Mouse (Mus musculus): ENCODE measurements around the gene Ptgdr2. TPM values are rescaled to one million over a fixed set of nuclear protein-coding genes. Genes with fewer than 3 reads are reported as not detected.
A peak's percentile ranks its signal among the peaks of the same experiment; 100 is the strongest.

Gene Ptgdr2
- polyA plus RNA-seq (2014; fragmentation: Nextera tagmentation; extraction: Ambion mirVana), result 0.10 and 0.11 TPM in 2 replicates

- Histone ChIP-seq H3K4me2 (ENCODE audit: low read depth, low read length) (no peak within 1 kb of the TSS), H3K36me3 (ENCODE audit: control insufficient read depth, insufficient read depth, low read length) (peaks cover 2% of the 10 kb centered on the region; the same call in 1 of the 2 replicates), H3K9me3 (ENCODE audit: control insufficient read depth, low read length) (no peaks in the 10 kb centered on the region), H3K27me3 (ENCODE audit: control insufficient read depth, insufficient read depth, low read length) (no peaks in the 10 kb centered on the region), H3K4me3 (ENCODE audit: low read depth, low read length) (no peak within 1 kb of the TSS), H3K27ac (ENCODE audit: low read depth, low read length) (no peak within 1 kb of the TSS), H3K4me1 (ENCODE audit: control insufficient read depth, insufficient read depth, low read length) (peaks cover 9% of the 10 kb centered on the region), H3K9ac (replicated peaks; ENCODE audit: low read depth, low read length) (no peak within 1 kb of the TSS)
- WGBS, result 56% methylated on average over 5 of the region's 5 CpGs
- no peak for ATAC-seq (ENCODE audit: low read depth)
Measured at GRCm38 (mm10) chr19:10937110-10937563, at the start of gene Ptgdr2. TSS of gene Ptgdr2 (plus strand) at chr19:10937160.

- H3K9me3 ChIP-seq (ENCODE audit: control insufficient read depth, low read length), result no peaks in the 10 kb centered on the region
- no peak overlapping the region for H3K9ac ChIP-seq (replicated peaks; ENCODE audit: low read depth, low read length)
- WGBS, result 96% methylated on average over 3 of the region's 3 CpGs
- H3K4me2 ChIP-seq (ENCODE audit: low read depth, low read length), result no peak overlapping the region
- H3K4me1 ChIP-seq (ENCODE audit: control insufficient read depth, insufficient read depth, low read length), result peaks cover 11% of the 10 kb centered on the region
- no peak for ATAC-seq (ENCODE audit: low read depth)
- H3K27ac ChIP-seq (ENCODE audit: low read depth, low read length), result no peak overlapping the region
- no peak overlapping the region for H3K4me3 ChIP-seq (ENCODE audit: low read depth, low read length)
- H3K27me3 ChIP-seq (ENCODE audit: control insufficient read depth, insufficient read depth, low read length), result no peaks in the 10 kb centered on the region
- H3K36me3 ChIP-seq (ENCODE audit: control insufficient read depth, insufficient read depth, low read length), result no peaks in the 10 kb centered on the region
Measured at GRCm38 (mm10) chr19:10892201-10892600, 44.8 kb upstream of the Ptgdr2 start.

DNA sequence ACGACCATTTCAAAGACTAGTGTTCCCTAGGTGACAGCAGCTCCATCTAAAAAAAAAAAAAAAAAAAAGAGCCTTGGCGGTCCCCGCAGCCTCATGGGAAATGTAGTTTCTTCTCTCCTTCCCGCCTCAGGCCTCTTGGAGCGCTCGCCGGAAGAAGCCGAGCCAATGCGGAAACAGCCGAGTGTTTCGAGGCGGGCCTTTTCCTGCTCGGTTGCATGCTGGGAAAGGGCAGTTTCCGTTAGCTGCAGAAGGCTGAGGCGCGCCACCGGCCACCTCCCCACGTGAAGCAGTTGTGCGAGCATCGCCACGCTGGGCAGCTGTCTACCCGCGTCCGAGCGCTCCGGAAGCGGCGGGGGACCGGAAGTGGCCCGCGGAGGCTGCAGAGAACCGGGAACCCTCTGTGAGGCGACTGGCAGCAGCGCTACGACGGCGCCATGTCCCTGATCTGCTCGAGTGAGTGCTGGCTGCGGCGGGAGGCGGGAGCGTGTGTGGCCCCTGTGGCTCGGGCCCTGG is 41.9 kb upstream of the Ptgdr2 start, which contains the start of gene Prpf19:
Gene Prpf19, plus strand, starts transcription at position 216 of the 513 bp plus-strand sequence.
- H3K9me3 ChIP-seq (ENCODE audit: control insufficient read depth, low read length), result no peaks in the 10 kb centered on the region
- H3K4me2 ChIP-seq (ENCODE audit: low read depth, low read length), result peak within 1 kb of the TSS; percentile 70
- no peaks in the 10 kb centered on the region for H3K27me3 ChIP-seq (ENCODE audit: control insufficient read depth, insufficient read depth, low read length)
- peak within 1 kb of the TSS; percentile 83 for H3K9ac ChIP-seq (replicated peaks; ENCODE audit: low read depth, low read length)
- under 1% methylated on average over 43 of the region's 43 CpGs for WGBS
- ATAC-seq (ENCODE audit: low read depth), result peak; percentile 96
- H3K27ac ChIP-seq (ENCODE audit: low read depth, low read length), result peak within 1 kb of the TSS; percentile 85
- peaks cover 13% of the 10 kb centered on the region; the same call in 1 of the 2 replicates for H3K36me3 ChIP-seq (ENCODE audit: control insufficient read depth, insufficient read depth, low read length)
- peaks cover 11% of the 10 kb centered on the region for H3K4me1 ChIP-seq (ENCODE audit: control insufficient read depth, insufficient read depth, low read length)
- H3K4me3 ChIP-seq (ENCODE audit: low read depth, low read length), result peak within 1 kb of the TSS; percentile 93

GRCm38 (mm10) chr19:10895708-10896107 is 41.3 kb upstream of the Ptgdr2 start:
- no peaks in the 10 kb centered on the region for H3K27me3 ChIP-seq (ENCODE audit: control insufficient read depth, insufficient read depth, low read length)
- peak overlapping the region; percentile 93 for H3K4me3 ChIP-seq (ENCODE audit: low read depth, low read length)
- H3K4me1 ChIP-seq (ENCODE audit: control insufficient read depth, insufficient read depth, low read length), result peaks cover 11% of the 10 kb centered on the region
- peak overlapping the region; percentile 83 for H3K9ac ChIP-seq (replicated peaks; ENCODE audit: low read depth, low read length)
- no peak for ATAC-seq (ENCODE audit: low read depth)
- WGBS, result 2% methylated on average over 16 of the region's 16 CpGs
- H3K4me2 ChIP-seq (ENCODE audit: low read depth, low read length), result peak overlapping the region; percentile 70
- peak overlapping the region; percentile 85 for H3K27ac ChIP-seq (ENCODE audit: low read depth, low read length)
- H3K36me3 ChIP-seq (ENCODE audit: control insufficient read depth, insufficient read depth, low read length), result peaks cover 20% of the 10 kb centered on the region
- H3K9me3 ChIP-seq (ENCODE audit: control insufficient read depth, low read length), result no peaks in the 10 kb centered on the region

DNA sequence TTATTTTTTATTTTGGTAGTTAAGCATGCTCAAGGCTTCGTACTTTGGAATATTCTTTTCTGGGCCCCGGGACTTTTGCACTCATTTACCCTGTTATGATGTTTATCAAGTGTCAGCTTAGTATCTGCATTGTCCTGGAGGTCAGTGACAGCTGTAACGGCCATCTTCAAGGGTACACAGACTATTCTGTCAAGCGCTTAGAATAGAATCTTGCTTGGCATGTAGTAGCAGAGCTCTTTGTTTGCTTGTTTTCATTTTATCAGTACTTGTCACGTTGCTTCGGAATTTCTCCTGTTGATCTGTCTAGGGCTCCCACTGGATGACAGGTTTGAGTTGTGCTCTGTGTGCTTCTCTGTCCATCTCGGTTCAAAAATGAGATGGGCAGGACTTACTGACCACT is 40.1 kb upstream of the Ptgdr2 start:
- Histone ChIP-seq H3K9ac (replicated peaks; ENCODE audit: low read depth, low read length) (peak overlapping the region; percentile 83; the same call in 1 of the 2 replicates), H3K36me3 (ENCODE audit: control insufficient read depth, insufficient read depth, low read length) (peaks cover 30% of the 10 kb centered on the region), H3K4me1 (ENCODE audit: control insufficient read depth, insufficient read depth, low read length) (peaks cover 11% of the 10 kb centered on the region), H3K27ac (ENCODE audit: low read depth, low read length) (no peak overlapping the region), H3K4me3 (ENCODE audit: low read depth, low read length) (peak overlapping the region; percentile 93; the same call in 1 of the 2 replicates), H3K4me2 (ENCODE audit: low read depth, low read length) (peak overlapping the region; percentile 70; the same call in 1 of the 2 replicates), H3K27me3 (ENCODE audit: control insufficient read depth, insufficient read depth, low read length) (no peaks in the 10 kb centered on the region), H3K9me3 (ENCODE audit: control insufficient read depth, low read length) (no peaks in the 10 kb centered on the region)
- no peak for ATAC-seq (ENCODE audit: low read depth)
- 88% methylated on average over 7 of the region's 7 CpGs for WGBS

- no peaks in the 10 kb centered on the region for H3K27me3 ChIP-seq (ENCODE audit: control insufficient read depth, insufficient read depth, low read length)
- H3K9ac ChIP-seq (replicated peaks; ENCODE audit: low read depth, low read length), result no peak overlapping the region
- no peaks in the 10 kb centered on the region for H3K9me3 ChIP-seq (ENCODE audit: control insufficient read depth, low read length)
- WGBS, result 92% methylated on average over 8 of the region's 8 CpGs
- H3K4me3 ChIP-seq (ENCODE audit: low read depth, low read length), result no peak overlapping the region
- peaks cover 11% of the 10 kb centered on the region for H3K4me1 ChIP-seq (ENCODE audit: control insufficient read depth, insufficient read depth, low read length)
- no peak overlapping the region for H3K27ac ChIP-seq (ENCODE audit: low read depth, low read length)
- H3K36me3 ChIP-seq (ENCODE audit: control insufficient read depth, insufficient read depth, low read length), result peaks cover 36% of the 10 kb centered on the region
- no peak overlapping the region for H3K4me2 ChIP-seq (ENCODE audit: low read depth, low read length)
- ATAC-seq (ENCODE audit: low read depth), result no peak
Measured at GRCm38 (mm10) chr19:10897491-10897890, 39.5 kb upstream of the Ptgdr2 start.

GRCm38 (mm10) chr19:10900315-10900714 is 36.6 kb upstream of the Ptgdr2 start:
- no peak for ATAC-seq (ENCODE audit: low read depth)
- no peak overlapping the region for H3K4me2 ChIP-seq (ENCODE audit: low read depth, low read length)
- H3K9ac ChIP-seq (replicated peaks; ENCODE audit: low read depth, low read length), result no peak overlapping the region
- H3K27me3 ChIP-seq (ENCODE audit: control insufficient read depth, insufficient read depth, low read length), result no peaks in the 10 kb centered on the region
- H3K9me3 ChIP-seq (ENCODE audit: control insufficient read depth, low read length), result no peaks in the 10 kb centered on the region
- peaks cover 57% of the 10 kb centered on the region for H3K36me3 ChIP-seq (ENCODE audit: control insufficient read depth, insufficient read depth, low read length)
- peaks cover 9% of the 10 kb centered on the region for H3K4me1 ChIP-seq (ENCODE audit: control insufficient read depth, insufficient read depth, low read length)
- WGBS, result 90% methylated on average over 6 of the region's 6 CpGs
- no peak overlapping the region for H3K27ac ChIP-seq (ENCODE audit: low read depth, low read length)
- H3K4me3 ChIP-seq (ENCODE audit: low read depth, low read length), result no peak overlapping the region

DNA sequence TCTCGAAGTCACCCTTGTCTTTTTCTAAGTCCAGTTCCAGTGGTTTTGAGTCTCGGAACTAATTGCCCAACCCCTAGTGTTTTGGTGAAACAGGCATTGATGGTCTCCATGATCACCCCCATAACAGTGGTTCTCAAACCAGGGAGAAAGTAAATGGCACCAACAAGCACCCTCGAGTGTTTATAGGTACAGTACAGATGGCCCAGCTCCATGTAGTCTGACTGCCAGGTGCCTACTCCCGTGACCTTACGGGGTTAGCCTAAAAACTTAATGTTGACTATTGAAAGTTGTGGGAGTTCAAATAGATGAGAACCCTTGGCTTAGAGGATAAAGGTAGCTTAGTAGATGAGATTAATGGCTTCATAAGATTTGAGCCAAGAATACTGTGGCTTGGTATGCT is 35.9 kb upstream of the Ptgdr2 start:
- Histone ChIP-seq H3K4me3 (ENCODE audit: low read depth, low read length) (no peak overlapping the region), H3K36me3 (ENCODE audit: control insufficient read depth, insufficient read depth, low read length) (peaks cover 62% of the 10 kb centered on the region), H3K27me3 (ENCODE audit: control insufficient read depth, insufficient read depth, low read length) (no peaks in the 10 kb centered on the region), H3K4me2 (ENCODE audit: low read depth, low read length) (no peak overlapping the region), H3K27ac (ENCODE audit: low read depth, low read length) (no peak overlapping the region), H3K9ac (replicated peaks; ENCODE audit: low read depth, low read length) (no peak overlapping the region), H3K4me1 (ENCODE audit: control insufficient read depth, insufficient read depth, low read length) (peaks cover 9% of the 10 kb centered on the region), H3K9me3 (ENCODE audit: control insufficient read depth, low read length) (no peaks in the 10 kb centered on the region)
- no peak for ATAC-seq (ENCODE audit: low read depth)
- 92% methylated on average over 5 of the region's 5 CpGs for WGBS

DNA sequence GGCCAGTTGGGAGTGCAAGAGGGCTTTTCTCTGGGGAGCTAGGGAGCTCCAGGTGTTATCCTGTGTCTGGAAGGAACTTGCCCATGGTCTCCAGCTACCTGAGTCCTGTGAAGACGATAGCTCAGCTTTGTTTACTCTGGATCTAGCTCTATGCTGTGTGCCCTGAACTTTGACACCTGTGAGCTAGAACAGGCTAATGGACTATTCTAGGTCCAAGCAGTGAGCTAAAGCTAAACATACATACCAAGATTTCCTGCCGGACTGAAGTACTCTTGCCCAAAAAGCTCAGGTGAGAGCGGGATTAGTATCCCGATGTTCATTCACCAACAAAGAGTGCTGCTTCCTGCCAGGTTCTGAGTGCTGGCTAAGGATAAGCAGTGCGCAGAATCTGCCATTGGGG is 32.4 kb upstream of the Ptgdr2 start:
- no peak overlapping the region for H3K4me3 ChIP-seq (ENCODE audit: low read depth, low read length)
- 94% methylated on average over 5 of the region's 5 CpGs for WGBS
- no peak overlapping the region for H3K9ac ChIP-seq (replicated peaks; ENCODE audit: low read depth, low read length)
- peaks cover 64% of the 10 kb centered on the region for H3K36me3 ChIP-seq (ENCODE audit: control insufficient read depth, insufficient read depth, low read length)
- no peaks in the 10 kb centered on the region for H3K4me1 ChIP-seq (ENCODE audit: control insufficient read depth, insufficient read depth, low read length)
- H3K27me3 ChIP-seq (ENCODE audit: control insufficient read depth, insufficient read depth, low read length), result no peaks in the 10 kb centered on the region
- no peak for ATAC-seq (ENCODE audit: low read depth)
- H3K4me2 ChIP-seq (ENCODE audit: low read depth, low read length), result no peak overlapping the region
- H3K9me3 ChIP-seq (ENCODE audit: control insufficient read depth, low read length), result no peaks in the 10 kb centered on the region
- no peak overlapping the region for H3K27ac ChIP-seq (ENCODE audit: low read depth, low read length)

Measured in neural tube, embryonic 14.5 days (tissue).